14 mouse cellular contexts compared by ENCODE assay signal in the genomic region with DNA sequence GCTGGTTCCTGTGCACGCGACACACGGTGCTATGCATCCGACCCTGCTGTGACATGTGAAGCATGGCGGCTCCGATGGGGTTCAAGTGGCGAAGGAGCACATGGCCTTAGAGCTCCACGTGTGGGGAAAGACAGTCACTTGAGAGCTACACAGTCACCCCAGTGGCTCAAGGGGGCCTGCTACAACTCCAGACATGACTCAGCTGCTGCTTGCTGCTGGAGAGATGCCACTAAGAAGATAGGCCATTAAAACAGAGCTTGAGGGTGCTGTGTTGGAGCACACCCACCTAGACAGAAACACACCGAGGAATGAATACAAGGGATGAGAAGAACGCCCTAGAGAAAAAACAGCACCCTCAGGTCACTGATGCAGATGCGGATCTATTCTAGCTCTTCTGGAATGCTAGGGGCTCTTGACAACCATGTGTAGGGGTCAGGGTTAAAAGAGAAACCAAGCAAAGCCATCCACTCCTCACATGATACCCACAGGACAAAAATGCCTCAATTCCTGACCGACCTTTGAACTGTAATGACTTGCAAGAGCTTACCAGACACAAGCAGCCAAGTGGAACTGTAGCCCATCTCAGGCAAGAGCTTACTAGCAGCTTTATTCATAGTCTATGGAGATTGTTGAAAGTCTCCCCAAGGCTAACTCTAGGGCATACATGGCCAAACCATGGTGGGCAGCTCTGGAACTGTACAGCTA. TPM values are rescaled to one million over a fixed set of nuclear protein-coding genes. Genes with fewer than 3 reads are reported as not detected.
DNase-seq lines count a peak whose midpoint lies in the region; ATAC-seq and TF ChIP-seq lines count a peak whose summit lies in the region.
"Had no signal": no experiment of that assay in that cellular context is flagged by ENCODE, and none has a peak within 500 bp of the region (broad histone marks: within the 10 kb centered on the region; RNA-seq: fewer than 3 reads in every experiment).

No protein-coding gene starts in this region.

- H3K4me3 ChIP-seq in layer of hippocampus, adult 2 months = no peak overlapping the region; the same call in 1 of the 2 replicates
- no peak overlapping the region for H3K4me3 ChIP-seq in kidney, embryonic 16.5 days (ENCODE audit: low read length)
- 0 out of 2 replicates have a peak overlapping the region, but pooled peaks have one; percentile 85 for H3K4me3 ChIP-seq in neural tube, embryonic 15.5 days (replicated peaks)
- H3K4me3 ChIP-seq: embryonic facial prominence, embryonic 15.5 days; heart, embryonic 13.5 days; limb, embryonic 10.5 days had no signal

- H3K36me3 ChIP-seq in kidney, embryonic 16.5 days (ENCODE audit: insufficient read depth, low read length) = peaks cover 7% of the 10 kb centered on the region; the same call in 1 of the 2 replicates
- no peaks in the 10 kb centered on the region for H3K36me3 ChIP-seq in neural tube, embryonic 15.5 days
- H3K36me3 ChIP-seq: embryonic facial prominence, embryonic 15.5 days; G1E had no signal

- H3K4me2 ChIP-seq in kidney, embryonic 16.5 days (replicated peaks; ENCODE audit: low read depth, low read length) = peak overlapping the region; percentile 18; the same call in 1 of the 2 replicates
- H3K4me2 ChIP-seq in neural tube, embryonic 15.5 days = peak overlapping the region; percentile 90
- H3K4me2 ChIP-seq: embryonic facial prominence, embryonic 15.5 days; heart, embryonic 13.5 days had no signal

- H3K9ac ChIP-seq in kidney, embryonic 16.5 days (replicated peaks; ENCODE audit: low read length) = no peak overlapping the region
- no peak overlapping the region for H3K9ac ChIP-seq in neural tube, embryonic 15.5 days (replicated peaks)
- H3K9ac ChIP-seq: embryonic facial prominence, embryonic 15.5 days had no signal

- H3K27ac ChIP-seq in layer of hippocampus, adult 2 months = peak overlapping the region; percentile 39; the same call in 1 of the 2 replicates
- H3K27ac ChIP-seq in kidney, embryonic 16.5 days (ENCODE audit: low read length) = peak overlapping the region; percentile 64
- no peak overlapping the region for H3K27ac ChIP-seq in neural tube, embryonic 15.5 days (replicated peaks)
- H3K27ac ChIP-seq: embryonic facial prominence, embryonic 15.5 days; heart, embryonic 13.5 days; limb, embryonic 10.5 days had no signal

- no peak for ATAC-seq in kidney, embryonic 16.5 days (ENCODE audit: low FRiP score, low TSS enrichment)
- no peak for ATAC-seq in neural tube, embryonic 15.5 days (ENCODE audit: low FRiP score)

- no peaks in the 10 kb centered on the region for H3K27me3 ChIP-seq in kidney, embryonic 16.5 days (ENCODE audit: insufficient read depth, low read length)
- H3K27me3 ChIP-seq in neural tube, embryonic 15.5 days (replicated peaks) = no peaks in the 10 kb centered on the region
- H3K27me3 ChIP-seq: embryonic facial prominence, embryonic 15.5 days; heart, embryonic 13.5 days had no signal

- no peak for TF ChIP-seq CTCF in layer of hippocampus, adult 2 months (conservative IDR thresholded peaks at IDR 0.05)

- 57% methylated on average over 12 of the region's 12 CpGs for WGBS in kidney, embryonic 16.5 days
- WGBS in neural tube, embryonic 15.5 days = 71% methylated on average over 12 of the region's 12 CpGs

- peak; percentile 37 for DNase-seq in adrenal gland, adult 2 months
- no peak for DNase-seq in adrenal gland, adult 18-20 months (ENCODE audit: low spot score in 2 of 2)
- no peak for DNase-seq in layer of hippocampus, adult 2 months (ENCODE audit: low spot score in 2 of 2)
- DNase-seq in layer of hippocampus, adult 9-11 months = no peak
- DNase-seq in right cerebral cortex, postnatal 25 days = no peak
- DNase-seq in lung, postnatal 10 days = no peak
- DNase-seq: lung, adult 18-20 months; thymus, postnatal 14 days had no signal

- H3K9me3 ChIP-seq in kidney, embryonic 16.5 days (ENCODE audit: low read length) = no peaks in the 10 kb centered on the region
- H3K9me3 ChIP-seq in neural tube, embryonic 15.5 days (replicated peaks) = no peaks in the 10 kb centered on the region
- H3K9me3 ChIP-seq: embryonic facial prominence, embryonic 15.5 days; heart, embryonic 13.5 days; limb, embryonic 10.5 days had no signal

- peaks cover 73% of the 10 kb centered on the region for H3K4me1 ChIP-seq in kidney, embryonic 16.5 days (ENCODE audit: insufficient read depth, low read length)
- peaks cover 90% of the 10 kb centered on the region for H3K4me1 ChIP-seq in neural tube, embryonic 15.5 days

RNA-seq across cellular contexts. Expression of gene Zcchc14, which starts 5.0 kb away (rescaled TPM):
- 10 to 100 TPM; 32.9 to 44.8 TPM for total RNA-seq in adrenal gland, adult 2 months (2021)
- polyA plus RNA-seq in adrenal gland, adult 2 months (2012; rRNA removed) = 41.2 and 44.0 TPM in 2 replicates
- 10 to 100 TPM; 31.8 to 34.6 TPM for total RNA-seq in adrenal gland, adult 18-20 months (2021)
- 10 to 100 TPM; 92.5 to 93.2 TPM for total RNA-seq in layer of hippocampus, adult 2 months (2021)
- polyA plus RNA-seq in kidney, embryonic 16.5 days (2015; fragmentation: Nextera tagmentation; extraction: Ambion mirVana) = 16.4 and 17.8 TPM in 2 replicates
- polyA plus RNA-seq in neural tube, embryonic 15.5 days (2015; fragmentation: Nextera tagmentation; extraction: Ambion mirVana) = 16.7 and 21.3 TPM in 2 replicates
- polyA plus RNA-seq: G1E had no signal

RNA-seq across cellular contexts. Expression of gene Map1lc3b, which starts 57.5 kb away (rescaled TPM):
- total RNA-seq in adrenal gland, adult 2 months (2021) = 100 to 1,000 TPM; 169 to 183 TPM
- 92.0 and 145 TPM in 2 replicates for polyA plus RNA-seq in adrenal gland, adult 2 months (2012; rRNA removed)
- 100 to 1,000 TPM; 177 to 185 TPM for total RNA-seq in adrenal gland, adult 18-20 months (2021)
- total RNA-seq in layer of hippocampus, adult 2 months (2021) = 100 to 1,000 TPM; 166 to 172 TPM
- 201 and 211 TPM in 2 replicates for polyA plus RNA-seq in kidney, embryonic 16.5 days (2015; fragmentation: Nextera tagmentation; extraction: Ambion mirVana)
- polyA plus RNA-seq in neural tube, embryonic 15.5 days (2015; fragmentation: Nextera tagmentation; extraction: Ambion mirVana) = 315 and 351 TPM in 2 replicates
